Mouse (Mus musculus) midbrain, embryonic 14.5 days (tissue): ENCODE data around the gene Syne2. TPM values are rescaled to one million over a fixed set of nuclear protein-coding genes. Genes with fewer than 3 reads are reported as not detected.
A peak's percentile ranks its signal among the peaks of the same experiment; 100 is the strongest.
"Not testable (repeated sequence)": the region's sequence is repeated elsewhere in the genome, so short reads cannot be mapped to it uniquely, and the experiment has no call there.

Source experiments
- ATAC-seq: fragments of 200-750 bp; cut with Nextera tagmentation; 2 replicates; pipeline ENCODE4 v1.8.0; 2017; ENCODE audit warnings: moderate number of reproducible peaks, moderate library complexity; ENCODE audit not compliant: low FRiP score, low TSS enrichment
- DNase-seq: peaks from one replicate; pipeline ENCODE4 v3.0.0-alpha.2; 2015
- H3K27ac ChIP-seq: fragments of 300-500 bp; sonication (generic); replicated peaks from 2 replicates; pipeline ENCODE4 v1.5.1; 2014; ENCODE audit warnings: mild to moderate bottlenecking, low read depth, low read length, moderate library complexity
- H3K27me3 ChIP-seq: fragments of 300-500 bp; sonication (generic); 2 replicates; pipeline ENCODE4 v1.6.1; 2014; ENCODE audit warnings: low read length, control low read depth, mixed read lengths; ENCODE audit not compliant: control insufficient read depth, insufficient read depth
- H3K36me3 ChIP-seq: fragments of 300-500 bp; sonication (generic); 2 replicates; pipeline ENCODE4 v1.6.1; 2014; ENCODE audit warnings: low read length, control low read depth; ENCODE audit not compliant: control insufficient read depth, insufficient read depth
- H3K4me1 ChIP-seq: fragments of 300-500 bp; sonication (generic); 2 replicates; pipeline ENCODE4 v1.6.1; 2014; ENCODE audit warnings: mild to moderate bottlenecking, antibody characterized with exemption, low read length, control low read depth; ENCODE audit not compliant: control insufficient read depth, insufficient read depth
- H3K4me2 ChIP-seq: fragments of 300-500 bp; sonication (generic); 2 replicates; pipeline ENCODE4 v1.6.1; 2014; ENCODE audit warnings: mild to moderate bottlenecking, low read length, moderate library complexity
- H3K4me3 ChIP-seq: fragments of 300-500 bp; sonication (generic); replicated peaks from 2 replicates; pipeline ENCODE4 v1.5.1; 2014; ENCODE audit warnings: low read depth, low read length
- H3K9ac ChIP-seq: fragments of 300-500 bp; sonication (generic); replicated peaks from 2 replicates; pipeline ENCODE4 v1.6.1; 2014; ENCODE audit warnings: mild to moderate bottlenecking, low read length, moderate library complexity
- H3K9me3 ChIP-seq: fragments of 300-500 bp; sonication (generic); 2 replicates; pipeline ENCODE4 v1.6.1; 2016; ENCODE audit warnings: low read length, control low read depth, mixed read lengths; ENCODE audit not compliant: control insufficient read depth
- WGBS: fragments of 180-500 bp; shearing (Covaris S2); extraction: QIAGEN DNeasy Blood & Tissue Kit; methylation state at CpG from one replicate; pipeline ENCODE4 v1.1.7; 2014; 5-methylcytosine and 5-hydroxymethylcytosine counted together
- polyA plus RNA-seq: library from polyadenylated mRNA; unstranded; fragments of >200 nt; fragmentation: Nextera tagmentation; extraction: Ambion mirVana; gene quantifications from 2 replicates; pipeline ENCODE4 v1.2.1, GENCODE M21; 2014

Gene Syne2
- polyA plus RNA-seq, 1 experiment from 2014 or later, result 63.5 TPM

- no peak overlapping the region for H3K27ac ChIP-seq
- H3K4me1 ChIP-seq, result no peaks in the 10 kb centered on the region
- H3K27me3 ChIP-seq, result no peaks in the 10 kb centered on the region
- no peak for ATAC-seq
- WGBS, result 86% methylated on average over 4 of the region's 4 CpGs
- no peak overlapping the region for H3K4me3 ChIP-seq
- H3K4me2 ChIP-seq, result no peak overlapping the region
- DNase-seq, result no peak
- H3K9ac ChIP-seq, result no peak overlapping the region
- H3K9me3 ChIP-seq, result no peaks in the 10 kb centered on the region
- H3K36me3 ChIP-seq, result peaks cover 4% of the 10 kb centered on the region
Measured at GRCm38 (mm10) chr12:76116577-76116976, 298.6 kb downstream of the Syne2 start.

- Histone ChIP-seq H3K9ac (no peak overlapping the region), H3K9me3 (no peaks in the 10 kb centered on the region), H3K27me3 (no peaks in the 10 kb centered on the region), H3K4me3 (no peak overlapping the region), H3K4me2 (no peak overlapping the region), H3K4me1 (no peaks in the 10 kb centered on the region), H3K27ac (no peak overlapping the region), H3K36me3 (no peaks in the 10 kb centered on the region; the same call in 1 of the 2 replicates)
- ATAC-seq, result no peak
- 39% methylated on average over 4 of the region's 4 CpGs for WGBS
- peak; percentile 15 for DNase-seq
Measured at GRCm38 (mm10) chr12:76117632-76118153, 299.8 kb downstream of the Syne2 start.

DNA sequence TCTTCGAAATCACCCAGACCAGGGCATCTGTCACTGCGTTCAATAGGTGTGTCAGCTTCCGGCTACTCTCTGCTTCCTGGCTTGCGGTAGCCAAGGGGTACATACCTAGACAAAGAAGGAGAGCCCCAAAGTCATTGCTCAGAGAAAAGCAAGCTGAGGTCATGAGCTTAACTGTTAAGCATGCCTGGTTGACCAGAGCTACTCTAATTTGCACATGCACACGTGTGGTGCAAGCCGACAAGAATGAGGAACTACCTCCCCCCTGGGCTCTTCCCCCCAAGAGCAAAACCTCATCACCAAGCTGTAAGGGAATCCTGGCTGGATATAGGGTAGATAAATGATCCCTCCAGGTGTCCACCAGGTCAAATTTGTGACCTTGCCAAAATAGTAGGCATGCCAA lies 305.3 kb downstream of the Syne2 start:
- Histone ChIP-seq H3K4me3 (no peak overlapping the region), H3K27me3 (no peaks in the 10 kb centered on the region), H3K4me1 (no peaks in the 10 kb centered on the region), H3K9ac (no peak overlapping the region), H3K27ac (no peak overlapping the region), H3K9me3 (no peaks in the 10 kb centered on the region), H3K36me3 (no peaks in the 10 kb centered on the region), H3K4me2 (no peak overlapping the region)
- ATAC-seq (no peak), DNase-seq (no peak)
- WGBS, result 88% methylated on average over 6 of the region's 6 CpGs

DNA sequence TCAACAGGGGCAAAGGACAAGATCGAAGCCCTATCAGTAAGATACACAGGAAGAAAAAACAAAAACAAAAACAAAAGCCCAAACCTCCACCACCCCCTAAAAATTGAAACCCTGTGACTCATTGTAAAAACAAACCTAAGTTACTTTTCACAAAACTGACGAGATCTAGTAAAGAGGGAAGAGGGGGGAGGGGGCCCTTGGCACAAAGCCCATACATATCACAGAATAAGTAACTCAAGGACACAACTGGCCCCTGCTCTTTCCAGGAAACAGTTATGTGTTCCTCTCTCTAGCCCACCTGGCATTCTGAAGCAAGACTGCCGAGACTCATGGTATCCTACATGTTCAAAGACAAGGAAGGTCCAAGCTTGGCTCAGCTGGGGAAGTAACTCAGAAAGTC lies 310.4 kb downstream of the Syne2 start:
- no peaks in the 10 kb centered on the region for H3K36me3 ChIP-seq
- no peak overlapping the region for H3K4me3 ChIP-seq
- no peak for ATAC-seq
- no peaks in the 10 kb centered on the region for H3K27me3 ChIP-seq
- H3K9me3 ChIP-seq, result no peaks in the 10 kb centered on the region
- H3K4me2 ChIP-seq, result no peak overlapping the region
- no peak overlapping the region for H3K27ac ChIP-seq
- no peak for DNase-seq
- H3K9ac ChIP-seq, result no peak overlapping the region
- 71% methylated on average over 3 of the region's 3 CpGs for WGBS
- H3K4me1 ChIP-seq, result no peaks in the 10 kb centered on the region

DNA sequence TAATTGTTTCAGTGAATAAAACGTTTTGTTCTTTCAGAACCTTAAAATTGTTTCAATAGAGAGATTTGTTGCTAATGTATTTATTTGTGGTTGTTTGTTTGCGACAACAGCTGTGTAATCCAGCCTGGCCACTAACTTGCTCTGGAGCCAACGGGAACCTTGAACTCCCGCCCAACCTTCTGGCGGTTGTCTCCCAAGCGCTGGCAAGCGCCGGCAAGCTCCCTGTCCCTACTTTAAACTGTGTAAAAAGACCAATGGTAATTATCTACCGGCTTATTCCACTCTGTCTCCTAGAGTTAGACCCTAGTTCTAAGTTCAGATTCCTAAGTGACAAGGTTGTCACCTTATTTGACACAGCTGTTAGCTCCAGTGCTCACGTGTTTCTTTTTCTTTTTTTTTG lies 310.9 kb downstream of the Syne2 start:
- H3K9me3 ChIP-seq, result no peaks in the 10 kb centered on the region
- no peaks in the 10 kb centered on the region for H3K27me3 ChIP-seq
- H3K4me3 ChIP-seq, result no peak overlapping the region
- H3K9ac ChIP-seq, result no peak overlapping the region
- H3K4me2 ChIP-seq, result no peak overlapping the region
- ATAC-seq, result no peak
- no peaks in the 10 kb centered on the region for H3K36me3 ChIP-seq
- H3K27ac ChIP-seq, result no peak overlapping the region
- H3K4me1 ChIP-seq, result no peaks in the 10 kb centered on the region
- no peak for DNase-seq
- WGBS, result 88% methylated on average over 10 of the region's 10 CpGs

DNA sequence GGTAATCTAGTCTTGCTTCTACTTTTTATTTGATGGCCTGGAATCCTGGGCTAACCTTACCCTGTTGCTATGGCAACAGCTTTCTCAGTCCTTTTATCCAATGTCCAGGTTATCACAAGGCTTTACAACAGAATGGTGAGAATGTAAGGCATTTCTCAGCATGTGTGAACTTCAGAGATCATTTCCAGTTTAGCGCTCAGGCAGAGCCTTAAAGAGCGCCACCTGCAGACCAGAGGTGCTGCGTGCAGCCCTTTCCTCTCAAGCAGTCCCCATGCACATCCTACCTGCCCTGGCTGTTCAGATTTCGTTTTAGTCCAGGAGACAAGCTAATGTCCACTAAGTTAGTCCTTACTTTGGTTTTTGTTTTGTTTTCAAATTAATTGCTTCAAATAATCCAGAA lies 312.3 kb downstream of the Syne2 start:
- H3K27me3 ChIP-seq, result no peaks in the 10 kb centered on the region
- no peak overlapping the region for H3K9ac ChIP-seq
- H3K9me3 ChIP-seq, result no peaks in the 10 kb centered on the region
- WGBS, result 21% methylated on average over 4 of the region's 4 CpGs
- DNase-seq (peak; percentile 68), ATAC-seq (no peak)
- H3K4me1 ChIP-seq, result no peaks in the 10 kb centered on the region
- H3K4me3 ChIP-seq, result no peak overlapping the region
- H3K27ac ChIP-seq, result no peak overlapping the region
- H3K4me2 ChIP-seq, result no peak overlapping the region
- H3K36me3 ChIP-seq, result no peaks in the 10 kb centered on the region

GRCm38 (mm10) chr12:76130891-76131290 lies 313.0 kb downstream of the Syne2 start:
- ATAC-seq (no peak), DNase-seq (no peak)
- 86% methylated on average over 6 of the region's 6 CpGs for WGBS
- H3K4me1 ChIP-seq, result no peaks in the 10 kb centered on the region
- no peaks in the 10 kb centered on the region for H3K27me3 ChIP-seq
- H3K36me3 ChIP-seq, result no peaks in the 10 kb centered on the region
- H3K4me3 ChIP-seq, result no peak overlapping the region
- no peak overlapping the region for H3K9ac ChIP-seq
- H3K4me2 ChIP-seq, result no peak overlapping the region
- H3K27ac ChIP-seq, result no peak overlapping the region
- no peaks in the 10 kb centered on the region for H3K9me3 ChIP-seq

DNA sequence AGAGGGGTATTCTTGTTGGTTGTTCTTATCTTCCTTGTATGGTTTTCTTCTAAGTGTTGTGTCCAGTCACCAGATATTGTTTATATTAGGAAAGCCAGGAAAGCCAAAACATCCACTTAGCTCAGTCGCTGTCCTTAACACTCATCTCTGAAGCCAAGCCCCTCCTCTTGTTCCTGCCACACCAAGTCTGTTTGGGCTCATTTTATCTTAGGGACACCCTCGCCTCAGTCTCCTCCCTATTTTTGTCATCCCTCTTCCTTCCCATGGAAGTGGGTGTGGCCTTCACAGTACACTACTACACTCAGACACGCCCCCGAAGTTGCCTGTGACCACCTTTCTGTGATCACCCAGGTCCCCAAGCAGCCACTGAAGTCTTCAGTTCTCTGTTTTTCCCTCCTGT lies 314.7 kb downstream of the Syne2 start:
- Histone ChIP-seq H3K27ac (no peak overlapping the region), H3K36me3 (no peaks in the 10 kb centered on the region), H3K4me3 (no peak overlapping the region), H3K4me2 (no peak overlapping the region), H3K4me1 (no peaks in the 10 kb centered on the region), H3K9me3 (no peaks in the 10 kb centered on the region), H3K27me3 (no peaks in the 10 kb centered on the region), H3K9ac (no peak overlapping the region)
- ATAC-seq, result no peak
- WGBS, result 85% methylated on average over 4 of the region's 4 CpGs
- DNase-seq, result no peak

DNA sequence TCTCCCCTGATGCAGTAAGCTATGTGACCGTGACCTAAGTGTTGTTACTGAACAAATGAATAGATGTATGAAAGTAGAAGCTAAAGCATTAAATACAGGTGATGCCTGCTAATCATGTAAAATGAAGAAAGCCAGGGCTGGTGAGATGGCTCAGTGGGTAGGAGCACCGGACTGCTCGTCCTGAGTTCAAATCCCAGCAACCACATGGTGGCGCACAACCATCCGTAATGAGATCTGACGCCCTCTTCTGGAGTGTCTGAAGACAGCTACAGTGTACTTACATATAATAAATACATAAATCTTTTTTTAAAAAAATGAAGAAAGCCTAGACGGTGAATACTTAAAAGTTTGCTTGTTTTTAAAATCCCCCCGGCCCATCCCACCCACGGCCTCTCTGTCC lies 315.1 kb downstream of the Syne2 start:
- H3K9ac ChIP-seq, H3K27me3 ChIP-seq, DNase-seq, ATAC-seq, H3K36me3 ChIP-seq, H3K4me3 ChIP-seq, H3K27ac ChIP-seq, H3K4me1 ChIP-seq, H3K4me2 ChIP-seq, H3K9me3 ChIP-seq: not testable (repeated sequence)
- 87% methylated on average over 9 of the region's 9 CpGs for WGBS
